Mouse (Mus musculus): ENCODE measurements at regions not wholly inside any gene's neighbourhood (a gene's known extent, or its start where the extent isn't known, plus 50 kb on each side); places are given as distances from the start of the nearest gene placed in this dataset.

DNA sequence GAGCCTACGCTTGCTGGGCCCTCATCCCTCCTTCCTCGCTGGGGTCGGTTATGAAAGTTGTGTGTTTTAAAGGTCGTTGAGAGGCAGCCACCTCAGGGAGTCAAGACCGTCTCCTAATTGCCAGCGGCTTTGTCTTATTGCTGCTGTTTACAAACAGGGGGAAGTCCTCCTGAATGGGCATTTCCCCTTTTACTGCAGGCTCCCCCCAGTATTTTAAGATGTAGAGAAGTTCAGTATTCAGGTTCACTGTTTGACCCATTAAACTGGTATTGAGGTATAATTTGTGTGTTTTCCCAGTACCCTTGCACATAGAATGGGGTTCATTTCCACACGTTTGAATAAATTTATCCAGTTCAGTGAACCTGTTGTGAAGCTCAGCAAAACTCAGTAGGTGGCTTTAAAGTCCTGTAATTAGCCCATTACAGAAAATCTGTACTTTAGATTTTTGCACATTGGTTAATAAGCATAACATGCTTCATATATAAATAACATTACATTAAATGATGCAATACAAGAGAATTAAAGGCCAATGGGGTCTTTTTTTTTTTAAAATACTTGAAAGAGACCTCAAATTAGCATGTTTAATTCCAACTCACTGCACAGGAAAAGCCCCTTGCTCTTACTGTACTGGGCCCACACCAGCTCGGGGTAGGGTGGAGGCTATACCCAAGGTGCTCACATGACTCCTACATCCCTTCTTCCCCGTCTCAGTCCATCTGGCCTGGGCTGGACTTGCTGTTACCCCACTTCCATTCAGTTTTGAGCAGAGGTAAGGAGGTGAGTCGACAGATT is 63.7 kb downstream of the Nkx2-1 start:
- no peak for DNase-seq

DNA sequence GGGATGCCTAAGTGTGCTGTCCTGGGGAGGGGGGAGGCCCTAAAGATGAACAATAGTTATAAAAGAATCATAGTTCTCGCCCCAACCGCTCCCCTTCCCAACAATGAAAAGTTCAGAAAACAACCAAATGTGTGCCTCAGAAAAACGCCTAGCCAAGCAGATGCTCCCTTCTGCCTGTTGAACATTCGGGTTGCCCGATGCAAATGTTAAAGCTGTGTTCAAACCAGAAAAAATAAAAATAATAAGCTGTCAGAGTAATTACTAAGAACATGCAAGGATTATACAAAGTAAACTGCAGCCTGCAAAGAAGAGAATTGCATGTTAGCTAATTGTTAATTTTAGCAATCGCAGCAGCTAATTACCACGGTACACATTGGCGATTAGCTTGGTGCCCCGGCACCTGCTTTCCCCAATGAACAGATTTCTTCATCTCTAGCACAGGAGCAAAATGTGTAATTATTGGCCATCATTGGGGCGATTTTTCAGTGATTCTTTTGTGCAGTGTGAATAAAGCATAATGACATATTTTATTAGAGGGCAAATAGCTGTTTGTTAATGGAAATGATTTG is 65.7 kb downstream of the Nkx2-1 start:
- DNase-seq: no peak

DNA sequence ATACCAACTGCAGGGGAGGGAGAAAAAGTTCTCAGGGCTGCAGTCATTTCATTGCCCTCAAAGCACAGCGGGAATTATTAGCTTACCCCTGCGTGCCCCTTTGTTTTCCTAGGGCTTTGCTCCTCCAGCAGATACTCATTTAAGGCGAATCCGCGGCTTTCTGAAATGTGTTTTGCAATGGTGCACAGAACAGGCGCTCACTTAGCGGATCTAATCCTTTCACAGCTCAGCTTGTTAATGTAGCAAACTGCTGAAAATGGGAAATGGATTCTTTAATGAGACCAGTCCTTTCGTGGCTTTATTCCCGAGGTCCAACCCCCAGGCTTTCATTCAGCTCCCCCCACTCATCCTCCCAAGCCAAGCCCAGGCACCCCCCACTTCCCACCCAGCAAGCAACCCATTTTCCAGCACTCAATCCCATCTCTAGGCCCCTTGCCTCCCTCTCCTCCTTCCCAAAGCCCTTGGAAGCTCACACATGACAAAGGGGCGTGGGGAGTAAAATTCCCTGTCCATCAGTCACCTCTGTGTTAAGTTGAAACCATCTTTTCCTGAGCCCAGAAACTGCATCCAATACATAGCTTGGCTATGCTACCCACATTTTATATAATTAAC is 77.1 kb downstream of the Nkx2-1 start:
- no peak for DNase-seq

DNA sequence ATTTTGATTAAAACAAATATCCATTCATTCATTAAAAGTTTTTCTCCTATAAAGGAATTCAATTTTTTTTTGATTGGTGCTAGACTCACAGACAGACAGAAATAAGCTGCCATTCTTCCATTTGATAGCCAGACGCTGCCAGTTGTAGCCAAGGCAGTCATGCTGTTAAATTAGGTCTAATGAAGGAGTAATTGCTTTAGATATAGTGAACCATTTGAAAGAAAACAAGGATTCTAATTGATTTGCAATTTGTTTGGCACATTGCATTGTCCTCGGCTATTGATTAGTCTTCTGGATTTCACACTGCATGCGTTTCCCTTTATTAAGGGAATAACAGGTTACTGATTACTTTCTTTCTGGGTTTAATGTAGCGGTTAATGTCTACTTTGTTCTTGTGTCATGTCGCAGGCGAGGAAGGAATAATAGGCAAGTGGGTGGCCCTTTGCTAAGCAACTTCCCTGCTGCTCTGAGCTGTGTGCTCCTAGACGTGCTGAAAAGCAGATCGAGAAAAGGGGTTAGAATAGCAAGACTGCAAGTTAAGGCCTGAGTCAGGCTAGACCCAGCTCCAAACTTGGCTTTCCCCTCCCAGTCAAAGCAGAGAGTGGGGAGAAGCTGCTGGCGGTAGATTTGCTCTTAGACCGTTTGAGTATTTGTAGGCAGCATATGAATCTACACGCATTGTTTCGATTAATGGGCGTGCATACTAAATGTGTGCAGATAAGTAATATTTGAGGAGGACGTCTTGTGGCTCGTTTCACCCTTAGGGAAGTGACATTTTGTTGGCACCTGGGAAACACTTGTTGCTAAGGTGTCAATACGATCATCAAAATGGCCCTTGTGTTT is 77.8 kb downstream of the Nkx2-1 start:
- no peak for DNase-seq

DNA sequence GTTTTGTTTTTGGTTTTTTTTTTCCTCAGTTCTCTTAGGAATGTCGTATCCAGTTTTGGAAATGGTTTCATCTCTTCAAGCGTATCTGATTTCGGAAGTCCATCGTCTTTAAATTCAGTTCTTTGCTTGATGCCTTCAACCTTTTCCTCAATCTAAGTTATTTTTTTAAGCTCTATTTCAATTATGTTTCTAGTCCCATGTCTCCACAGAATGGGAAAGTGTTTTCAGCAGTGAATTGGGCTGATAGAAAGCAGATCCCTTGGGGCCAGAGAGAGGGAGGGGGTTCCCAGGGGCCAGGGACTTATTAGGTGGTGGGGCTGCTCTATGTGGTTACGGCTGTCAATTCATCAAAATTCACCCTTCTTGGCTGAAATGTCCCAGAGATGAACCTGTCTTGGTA is 78.8 kb downstream of the Nkx2-1 start:
- no peak for DNase-seq

DNA sequence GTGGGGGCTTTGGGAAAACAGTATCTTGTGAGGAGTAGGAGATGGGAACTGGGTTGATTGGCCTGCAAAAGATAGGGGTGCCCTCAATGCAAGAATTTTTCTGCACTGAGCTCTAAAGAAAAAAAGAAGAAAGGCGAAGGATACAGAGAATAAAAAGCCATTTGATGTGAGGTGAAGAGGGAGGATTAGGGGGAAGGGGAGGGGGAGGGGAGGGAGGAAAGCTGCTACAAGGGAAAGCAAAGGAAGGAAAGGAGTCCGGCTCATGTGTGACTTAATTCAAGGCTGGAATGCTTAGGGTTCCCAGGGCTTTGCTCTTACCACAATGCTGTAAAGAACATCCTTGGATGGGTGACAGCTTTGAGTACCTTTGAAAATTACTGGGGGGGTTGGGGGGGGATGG is 79.4 kb downstream of the Nkx2-1 start:
- DNase-seq: no peak

GRCm38 (mm10) chr12:56450261-56450660 is 86.4 kb downstream of the Nkx2-1 start:
- no peak for DNase-seq

- DNase-seq: no peak
These were observed 87.7 kb downstream of the Nkx2-1 start for GRCm38 (mm10) chr12:56448786-56449564.

DNA sequence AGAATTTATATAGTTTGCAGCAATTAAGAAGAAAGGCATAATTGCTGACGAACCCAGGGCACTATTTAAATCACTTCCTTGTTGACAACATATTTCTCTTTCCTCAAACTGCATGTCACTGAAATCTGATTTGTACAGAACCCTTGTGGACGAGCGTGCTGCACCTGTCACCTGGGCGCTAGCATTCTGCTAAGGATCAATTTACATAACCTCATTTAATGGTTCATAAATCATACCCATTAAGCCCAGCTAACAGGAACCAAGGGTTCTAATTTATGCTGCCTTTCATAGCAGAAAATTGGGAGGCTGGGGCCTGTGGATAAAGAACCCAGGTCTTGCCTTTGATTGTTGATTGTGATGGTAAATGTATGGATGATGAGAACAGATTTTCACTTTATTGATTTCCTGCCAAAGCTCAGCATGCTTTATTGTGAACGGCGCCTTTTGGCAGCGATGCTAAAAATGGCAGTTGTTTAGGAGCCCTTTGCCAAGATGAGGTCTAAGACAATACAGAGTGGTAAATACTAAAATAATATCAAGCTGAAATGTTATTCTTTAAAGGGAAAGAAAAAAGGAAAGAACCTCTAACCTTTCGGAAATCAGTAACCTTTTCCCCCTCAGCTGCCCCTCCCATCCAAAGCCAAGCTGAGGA is 95.4 kb downstream of the Nkx2-1 start:
- DNase-seq: no peak

DNA sequence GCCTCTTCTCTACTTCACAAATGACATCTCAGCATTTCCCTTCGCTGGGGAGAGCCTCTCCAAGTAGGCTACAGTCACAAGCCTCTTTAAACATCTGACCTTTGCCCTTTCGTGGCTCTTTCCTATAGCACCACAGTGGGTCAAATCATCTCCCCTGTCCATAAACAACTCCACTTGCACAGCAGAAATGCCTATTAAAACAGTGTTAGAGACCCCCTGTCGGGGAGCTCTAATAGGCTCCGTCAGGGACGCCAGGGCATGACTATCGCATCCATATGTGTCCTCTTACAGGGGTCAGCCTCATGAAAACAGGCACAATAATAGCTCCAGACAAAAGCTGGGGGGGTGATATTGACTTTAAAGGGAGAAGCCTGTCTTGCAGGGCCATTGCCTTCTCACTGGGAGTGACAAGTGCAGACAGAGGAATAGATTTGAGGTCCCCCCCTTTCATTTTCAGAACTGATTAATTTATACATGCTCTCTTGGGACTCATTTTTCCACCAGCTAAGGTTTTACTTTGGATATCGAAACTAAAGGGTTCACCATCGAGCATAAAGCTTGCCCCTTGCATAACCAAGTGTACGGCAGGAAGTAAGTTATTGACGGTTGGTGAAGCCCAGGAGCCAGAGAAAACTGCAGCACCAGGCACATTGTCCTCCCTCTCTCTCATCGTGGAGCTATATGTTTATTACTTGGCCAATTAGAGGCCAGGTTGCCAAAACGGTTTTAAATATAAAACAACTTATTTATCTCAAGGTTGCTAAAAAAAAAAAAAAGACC is 94.6 kb upstream of the Mbip start:
- DNase-seq: no peak

DNA sequence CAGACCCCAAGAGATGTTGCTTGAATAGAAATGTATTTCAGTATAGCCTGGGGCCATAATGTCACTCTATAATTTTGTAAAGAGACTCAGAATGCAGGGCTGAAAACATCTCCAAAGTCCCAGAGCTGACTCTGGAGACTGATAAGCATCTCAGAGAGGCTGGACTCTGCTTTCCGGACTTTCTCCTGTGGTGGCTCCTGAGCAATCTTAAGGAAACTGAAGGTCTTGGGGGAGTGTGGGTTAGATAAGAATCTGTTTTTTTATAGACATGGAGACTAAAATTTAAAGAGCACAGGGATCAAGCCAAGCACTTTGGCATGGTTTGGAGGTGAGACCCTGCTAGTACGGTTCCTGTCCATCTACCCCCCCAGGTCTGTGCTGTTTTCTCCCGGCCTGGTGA is 92.7 kb upstream of the Mbip start:
- DNase-seq: no peak

GRCm38 (mm10) chr12:56437975-56438374 is 92.3 kb upstream of the Mbip start:
- no peak for DNase-seq

GRCm38 (mm10) chr12:56426681-56427246 is 81.1 kb upstream of the Mbip start:
- DNase-seq: no peak

GRCm38 (mm10) chr12:56416106-56416505 is 70.4 kb upstream of the Mbip start:
- no peak for DNase-seq

DNA sequence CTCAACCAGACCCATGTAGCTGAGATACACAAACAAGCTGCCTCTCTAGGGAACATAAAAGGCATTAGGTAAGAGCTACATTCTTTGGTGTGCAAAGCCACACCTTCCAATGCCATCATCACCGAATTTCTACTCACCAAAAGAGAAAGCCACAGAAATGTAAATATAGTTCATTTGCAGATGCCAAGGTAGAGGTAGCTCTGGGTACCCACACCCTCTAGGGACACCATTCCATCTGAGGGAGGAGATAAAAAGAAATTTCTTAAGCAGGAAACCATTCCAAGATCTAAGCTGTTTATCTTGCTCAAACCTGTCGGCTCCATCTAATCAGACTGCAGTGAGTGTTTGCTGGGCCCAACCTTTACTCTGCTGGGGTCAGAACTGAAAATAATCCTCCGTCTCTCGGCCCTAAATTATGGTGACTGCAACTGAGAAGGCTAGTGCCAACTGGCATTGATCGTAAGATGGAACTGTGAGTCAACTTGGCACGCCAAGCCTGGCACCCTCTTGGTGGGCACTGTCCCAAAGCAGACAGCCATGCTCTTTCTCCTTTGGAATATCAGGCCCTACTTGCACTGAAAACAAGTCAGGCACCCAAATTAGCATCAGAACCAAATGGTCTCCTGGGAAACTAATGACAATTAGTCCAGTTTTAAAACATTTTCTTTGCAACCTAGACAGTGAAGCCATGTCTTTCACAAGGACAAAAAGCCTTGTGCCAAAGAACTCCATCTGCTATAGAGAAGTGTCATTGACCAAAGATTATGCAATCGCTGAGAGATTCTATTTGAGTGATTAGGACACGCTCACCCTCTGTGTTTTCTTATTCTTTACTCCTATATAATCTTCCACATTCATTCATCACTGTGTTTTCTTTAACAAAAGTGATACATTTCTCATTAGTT is 69.4 kb upstream of the Mbip start:
- DNase-seq: no peak

DNA sequence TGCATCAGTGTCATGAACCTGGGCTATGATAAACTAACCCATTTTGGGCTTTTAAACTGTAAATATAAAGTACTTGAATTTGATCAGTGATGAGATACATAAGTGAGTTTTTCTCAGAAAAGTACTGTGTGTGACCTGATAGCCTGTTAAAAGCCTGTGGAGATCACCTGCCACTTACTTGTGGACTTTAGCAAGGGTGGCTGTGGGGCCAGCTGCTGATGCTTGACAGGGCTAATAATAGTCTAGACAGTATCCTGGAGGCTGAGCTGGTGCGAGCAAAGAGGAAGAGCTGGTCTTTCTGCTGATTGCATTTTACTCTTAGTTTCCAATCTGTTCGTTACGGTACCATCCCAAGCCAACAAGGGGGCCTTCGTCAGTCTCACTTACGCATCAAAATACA is 60.0 kb upstream of the Mbip start:
- DNase-seq: no peak

GRCm38 (mm10) chr12:56404833-56405232 is 59.1 kb upstream of the Mbip start:
- DNase-seq: peak; percentile 17 to 52

DNA sequence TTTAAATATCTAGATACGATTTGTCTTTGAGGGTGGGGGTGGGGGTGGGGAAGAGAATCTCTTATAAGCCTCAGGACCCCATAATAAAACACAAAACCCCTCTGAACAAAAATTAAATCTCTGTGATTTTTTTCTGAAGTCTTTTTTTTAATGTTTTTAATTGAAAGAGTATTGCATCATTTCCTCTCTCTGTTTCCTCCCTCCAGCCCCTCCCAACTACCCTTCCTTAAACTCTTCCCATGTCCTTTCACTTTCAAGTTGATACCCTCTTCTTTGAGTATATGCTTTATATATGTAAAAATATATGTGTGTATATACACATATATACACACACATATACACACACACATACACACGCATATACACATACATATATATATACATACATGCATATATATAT is 58.6 kb upstream of the Mbip start:
- DNase-seq: no peak

DNA sequence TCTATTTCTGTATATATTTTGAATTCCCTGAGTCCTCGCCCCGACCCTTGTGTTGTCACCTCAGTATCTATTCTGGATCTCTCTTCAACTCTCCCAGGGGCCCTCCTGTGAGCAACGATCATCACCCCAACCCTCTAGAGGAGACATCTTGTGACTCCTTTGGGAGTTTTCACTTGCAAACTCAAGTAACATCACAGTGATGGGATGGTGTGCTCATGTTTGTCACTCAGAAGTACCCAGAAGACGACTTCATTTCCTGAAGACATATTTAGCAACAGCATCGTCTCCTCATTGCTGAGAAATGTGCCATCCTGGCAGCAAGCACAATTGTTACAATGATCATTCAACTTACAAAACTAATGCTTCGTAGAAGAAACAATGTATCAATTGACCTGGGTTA is 57.9 kb upstream of the Mbip start:
- DNase-seq: no peak

- no peak for DNase-seq
These were observed 57.1 kb upstream of the Mbip start for GRCm38 (mm10) chr12:56402844-56403243.
